Mouse (Mus musculus) mouse embryonic stem cell (cell line): ENCODE measurements around the gene Crhr1.
"Not testable (repeated sequence)": the region's sequence is repeated elsewhere in the genome, so short reads cannot be mapped to it uniquely, and the experiment has no call there.

Source experiments
- in situ Hi-C, 2 experiments: fragments of 300-500 bp; cut with MboI; formaldehyde crosslinking; loops; 1 replicate in 1 of 2; 3 replicates in 1 of 2; pipeline ENCODE4 v1.14.3; 2019 to 2020; ENCODE audit warnings: low sequenced_read_pairs in 2 of 2, low pct_unique_long_range_greater_than_20kb in 1 of 2, mixed read lengths in 1 of 2; ENCODE audit not compliant: unreplicated experiment in 1 of 2

The Crhr1 gene

DNA sequence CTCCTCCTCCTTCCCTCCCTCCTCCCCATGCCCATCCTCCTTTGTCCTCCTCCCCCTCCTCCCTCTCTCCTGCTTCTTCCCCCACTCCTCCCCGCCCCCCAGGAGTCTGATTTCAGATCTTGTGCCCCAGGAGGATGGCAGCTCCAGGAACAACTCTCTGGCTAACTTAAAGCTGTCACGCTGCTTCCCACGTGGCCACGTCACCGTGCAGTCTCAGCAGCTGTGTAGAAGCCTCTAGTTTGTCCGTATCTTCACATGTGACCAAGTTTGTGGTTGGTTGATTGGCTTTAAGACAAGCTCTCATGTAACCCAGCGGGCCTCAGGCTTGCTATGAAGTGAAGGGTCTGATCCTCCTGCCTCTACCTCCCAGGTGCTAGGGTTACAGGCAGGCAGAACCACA, 46.2 kb downstream of the Crhr1 start:
- in situ Hi-C loops, result no loop called here

DNA sequence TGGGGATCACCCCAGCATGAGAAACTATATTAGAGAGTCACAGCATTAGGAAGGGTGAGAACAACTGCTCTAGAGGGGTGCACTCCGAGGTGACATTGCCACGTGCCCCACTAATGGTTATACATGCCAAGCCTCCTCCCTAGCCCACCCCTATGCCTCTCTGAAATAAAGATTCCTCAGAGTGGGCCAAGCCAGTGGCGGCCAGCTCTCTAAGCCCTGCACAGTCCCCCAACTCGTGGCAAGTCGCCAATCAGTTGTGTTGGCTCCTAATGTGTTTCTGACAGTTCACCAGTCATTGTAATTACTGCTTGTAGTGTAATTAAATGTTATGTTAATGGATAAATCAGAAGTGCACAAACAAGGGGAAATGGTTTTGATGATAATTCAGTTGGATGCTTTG, 47.1 kb downstream of the Crhr1 start:
- in situ Hi-C loops, result no loop called here

- in situ Hi-C loops, result no loop called here
Measured at GRCm38 (mm10) chr11:104182141-104182540, 49.5 kb downstream of the Crhr1 start.

GRCm38 (mm10) chr11:104186135-104186836, 53.6 kb downstream of the Crhr1 start, which contains the start of gene Sppl2c:
Gene Sppl2c (plus strand): TSS chr11:104186327.
- in situ Hi-C loops, result loop anchor here in 1 of 2 experiments (5.0 kb wide), 1 partner anchor 194 kb away; no protein-coding TSS in a partner anchor

- in situ Hi-C loops, result loop anchor here in 1 of 2 experiments (5.0 kb wide), 1 partner anchor 194 kb away; no protein-coding TSS in a partner anchor
Measured at GRCm38 (mm10) chr11:104186837-104187150, 54.1 kb downstream of the Crhr1 start.

DNA sequence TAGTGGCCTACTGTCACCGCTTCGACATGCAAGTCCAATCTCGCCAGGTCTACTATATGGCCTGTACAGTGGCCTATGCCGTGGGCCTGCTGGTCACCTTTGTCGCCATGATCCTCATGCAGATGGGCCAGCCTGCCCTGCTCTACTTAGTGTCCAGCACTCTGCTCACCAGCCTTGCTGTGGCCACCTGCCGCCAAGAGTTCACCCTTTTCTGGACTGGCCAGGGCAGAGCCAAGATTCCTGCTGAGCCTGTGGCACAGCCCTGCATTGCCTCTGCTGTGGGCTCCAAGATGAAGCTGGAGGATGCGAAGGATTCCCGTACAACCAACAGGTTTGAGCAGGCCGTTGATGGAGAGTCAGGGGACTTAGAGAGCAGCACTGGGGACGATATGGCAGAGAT, 55.1 kb downstream of the Crhr1 start:
- in situ Hi-C loops, result loop anchor here in 1 of 2 experiments (5.0 kb wide), 1 partner anchor 195 kb away; no protein-coding TSS in a partner anchor

DNA sequence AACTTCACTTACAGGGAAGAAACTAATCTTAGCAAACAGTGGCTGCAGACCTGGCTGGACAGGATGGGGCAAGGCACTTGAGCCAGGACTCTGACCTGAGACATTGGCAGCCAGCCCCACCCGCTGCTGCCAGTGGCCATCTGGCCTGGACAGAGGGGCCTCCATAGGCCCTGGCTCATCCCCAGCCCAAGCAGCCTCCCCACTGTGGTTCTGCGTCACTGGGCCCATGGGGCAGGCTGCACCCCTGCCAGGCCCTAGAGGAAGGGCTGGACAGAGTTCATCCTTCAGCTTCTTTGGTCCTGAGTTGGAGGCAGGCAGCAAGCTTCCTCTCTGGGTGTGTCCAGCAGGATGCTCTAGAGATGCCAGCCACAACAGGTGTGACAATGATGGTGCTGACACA, 57.4 kb downstream of the Crhr1 start:
- in situ Hi-C loops, result loop anchor here in 1 of 2 experiments (10.0 kb wide), 1 partner anchor 195 kb away; no protein-coding TSS in a partner anchor

GRCm38 (mm10) chr11:104195382-104195781, 62.7 kb downstream of the Crhr1 start:
- in situ Hi-C loops, result loop anchor here in 1 of 2 experiments (10.0 kb wide), 1 partner anchor 201 kb away; no protein-coding TSS in a partner anchor

DNA sequence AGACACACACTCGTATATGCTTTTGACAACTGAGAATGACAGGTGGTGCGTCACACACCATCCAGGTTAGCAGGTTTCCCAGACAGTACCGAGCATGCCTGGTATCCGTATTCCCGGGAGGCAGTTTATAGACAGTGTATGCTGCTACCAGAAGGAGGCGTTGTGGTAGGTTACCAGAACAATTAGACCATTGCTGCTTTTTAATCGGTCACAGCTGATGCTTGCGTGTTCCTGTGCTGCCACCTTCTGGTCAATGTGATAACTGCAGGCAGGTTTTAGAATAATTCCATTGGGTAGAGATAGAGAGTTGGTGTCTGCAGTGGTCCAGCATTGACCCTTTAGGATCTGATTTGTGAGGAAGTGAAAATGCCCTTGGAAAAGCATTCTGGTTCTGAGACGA, 63.1 kb downstream of the Crhr1 start:
- in situ Hi-C loops, result loop anchor here in 1 of 2 experiments (10.0 kb wide), 1 partner anchor 201 kb away; no protein-coding TSS in a partner anchor

DNA sequence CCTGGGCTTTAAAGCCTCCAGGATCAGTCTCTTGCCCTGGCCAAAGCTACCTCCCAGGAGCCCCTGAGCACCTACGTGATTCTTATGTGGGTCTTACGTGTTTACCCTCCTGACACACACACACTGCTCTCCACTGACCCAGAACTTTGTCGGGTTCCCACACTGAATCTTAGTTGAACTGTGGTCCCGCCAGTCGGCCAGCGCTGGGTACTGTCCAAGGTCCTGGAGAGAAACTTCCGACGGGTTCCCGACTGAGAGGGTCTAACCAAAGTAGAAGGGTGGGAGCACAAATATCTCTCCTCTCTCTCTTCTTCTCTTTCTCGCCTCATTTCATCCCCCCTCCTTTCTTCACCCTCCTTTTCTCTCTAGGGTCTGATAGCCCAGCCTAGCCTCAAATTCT, 65.2 kb downstream of the Crhr1 start:
- in situ Hi-C loops, result loop anchor here in 1 of 2 experiments (10.0 kb wide), 1 partner anchor 203 kb away; no protein-coding TSS in a partner anchor

GRCm38 (mm10) chr11:104203271-104203670, 70.6 kb downstream of the Crhr1 start:
- in situ Hi-C loops, result no loop called here

GRCm38 (mm10) chr11:104206573-104206972, 73.9 kb downstream of the Crhr1 start:
- in situ Hi-C loops, result no loop called here

- in situ Hi-C loops, result no loop called here
Measured at GRCm38 (mm10) chr11:104209041-104209440, 76.4 kb downstream of the Crhr1 start.

GRCm38 (mm10) chr11:104211251-104211650, 78.6 kb downstream of the Crhr1 start:
- in situ Hi-C loops, result no loop called here

DNA sequence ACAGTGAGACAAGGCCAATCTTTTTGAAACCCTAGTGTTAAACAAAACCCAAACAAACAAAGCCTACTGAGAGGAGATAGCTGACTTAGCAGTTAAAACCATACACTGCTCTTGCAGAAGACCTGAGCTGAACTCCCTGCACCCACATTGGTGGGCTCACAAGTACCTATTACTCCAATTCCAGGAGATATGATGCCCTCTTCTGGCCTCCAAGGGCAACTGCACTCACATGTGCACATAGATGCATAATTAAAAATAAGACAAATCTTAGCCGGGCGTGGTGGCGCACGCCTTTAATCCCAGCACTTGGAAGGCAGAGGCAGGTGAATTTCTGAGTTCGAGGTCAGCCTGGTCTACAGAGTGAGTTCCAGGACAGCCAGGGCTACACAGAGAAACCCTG, 81.5 kb downstream of the Crhr1 start:
- in situ Hi-C loops, result not testable (repeated sequence)

DNA sequence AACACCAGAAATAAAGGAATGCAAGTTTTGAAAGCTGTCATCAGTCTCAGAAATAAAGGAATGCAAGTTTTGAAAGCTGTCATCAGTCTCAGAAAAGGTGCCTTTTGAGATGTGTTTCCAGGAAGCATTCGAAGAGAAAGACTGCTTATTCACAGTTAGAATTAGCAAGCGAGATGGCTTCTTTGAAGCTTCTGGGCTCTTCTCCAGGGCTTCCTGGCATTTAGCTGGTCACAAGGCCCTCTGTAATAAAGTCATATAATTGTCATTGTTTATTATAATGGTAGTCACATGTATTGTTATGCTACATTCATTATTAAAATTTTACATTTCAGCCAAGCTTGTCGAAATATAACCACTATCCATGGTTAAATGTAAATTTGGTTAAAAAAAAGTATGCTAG, 85.4 kb downstream of the Crhr1 start:
- in situ Hi-C loops, result no loop called here

- in situ Hi-C loops, result no loop called here
Measured at GRCm38 (mm10) chr11:104220291-104220690, 87.6 kb downstream of the Crhr1 start.

DNA sequence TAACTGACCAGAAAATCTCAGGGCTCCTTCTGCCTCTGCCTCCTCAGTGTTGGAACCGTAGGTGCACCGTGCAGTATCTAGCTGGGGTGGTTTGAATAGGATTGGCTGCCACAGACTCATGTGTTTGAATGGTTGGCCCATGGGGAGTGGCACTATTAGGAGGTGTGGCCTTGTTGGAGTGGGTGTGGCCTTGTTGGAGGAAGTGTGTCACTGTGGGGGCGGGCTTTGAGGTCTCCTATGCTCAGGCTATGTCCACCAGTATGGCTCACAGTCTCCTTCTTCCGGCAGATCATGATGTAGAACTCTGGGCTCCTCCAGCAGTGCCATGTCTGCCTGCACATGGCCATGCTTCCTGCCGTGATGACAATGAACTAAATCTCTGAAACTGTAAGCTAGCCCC, 89.1 kb downstream of the Crhr1 start:
- in situ Hi-C loops, result no loop called here

DNA sequence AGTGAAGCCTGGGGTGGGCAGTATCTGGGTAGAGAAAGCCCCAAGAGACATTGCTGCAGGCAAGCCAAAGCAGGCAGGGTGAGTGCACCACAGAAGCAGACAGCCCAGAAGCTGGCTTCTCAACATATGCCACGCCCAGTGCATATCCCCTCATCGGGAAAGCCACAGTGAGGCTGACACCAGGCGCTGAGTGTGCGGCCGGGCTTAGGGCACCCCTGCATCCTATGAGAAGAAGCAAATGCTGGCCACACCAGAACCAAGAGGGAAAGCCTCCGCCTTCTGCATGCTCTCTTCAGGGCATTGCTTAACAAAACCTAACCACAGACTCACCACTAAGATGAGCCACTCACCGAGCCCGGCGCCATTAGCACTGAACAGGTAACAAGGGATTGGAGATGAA, 90.6 kb downstream of the Crhr1 start:
- in situ Hi-C loops, result no loop called here
